ENCODE assay signal across 20 mouse cellular contexts in genomic region chr1:135621307-135621706, GRCm38 (mm10). TPM values are rescaled to one million over a fixed set of nuclear protein-coding genes. Genes with fewer than 3 reads are reported as not detected.
DNase-seq lines count a peak whose midpoint lies in the region; ATAC-seq and TF ChIP-seq lines count a peak whose summit lies in the region.
"Had no signal": no experiment of that assay in that cellular context is flagged by ENCODE, and none has a peak within 500 bp of the region (broad histone marks: within the 10 kb centered on the region; RNA-seq: fewer than 3 reads in every experiment).

No protein-coding gene starts in this region.

- H3K36me3 ChIP-seq in heart, adult 2 months (ENCODE audit: control insufficient read depth, insufficient read depth, low read length) = no peaks in the 10 kb centered on the region; the same call in 1 of the 2 replicates
- no peaks in the 10 kb centered on the region for H3K36me3 ChIP-seq in heart, embryonic 12.5 days
- H3K36me3 ChIP-seq in hindbrain, embryonic 13.5 days = no peaks in the 10 kb centered on the region
- no peaks in the 10 kb centered on the region for H3K36me3 ChIP-seq in hindbrain, embryonic 11.5 days (ENCODE audit: control insufficient read depth, insufficient read depth, low read length)
- H3K36me3 ChIP-seq: embryonic facial prominence, embryonic 12.5 days; forebrain, embryonic 15.5 days; hindbrain, embryonic 12.5 days had no signal

- H3K9me3 ChIP-seq in heart, embryonic 12.5 days (replicated peaks) = no peaks in the 10 kb centered on the region
- H3K9me3 ChIP-seq in hindbrain, embryonic 13.5 days = no peaks in the 10 kb centered on the region
- H3K9me3 ChIP-seq in hindbrain, embryonic 11.5 days (ENCODE audit: control insufficient read depth, low read length) = no peaks in the 10 kb centered on the region
- H3K9me3 ChIP-seq: embryonic facial prominence, embryonic 12.5 days; forebrain, embryonic 15.5 days; hindbrain, embryonic 12.5 days had no signal

- H3K4me2 ChIP-seq in heart, embryonic 12.5 days = no peak overlapping the region
- no peak overlapping the region for H3K4me2 ChIP-seq in hindbrain, embryonic 13.5 days
- H3K4me2 ChIP-seq in hindbrain, embryonic 11.5 days (replicated peaks; ENCODE audit: low read depth, low read length) = no peak overlapping the region
- H3K4me2 ChIP-seq: embryonic facial prominence, embryonic 12.5 days; forebrain, embryonic 15.5 days; hindbrain, embryonic 12.5 days had no signal

- no peak overlapping the region for H3K4me3 ChIP-seq in heart, adult 2 months
- no peak overlapping the region for H3K4me3 ChIP-seq in heart, embryonic 12.5 days
- H3K4me3 ChIP-seq in hindbrain, embryonic 13.5 days = no peak overlapping the region
- no peak overlapping the region for H3K4me3 ChIP-seq in hindbrain, embryonic 11.5 days (ENCODE audit: low read depth, low read length)
- H3K4me3 ChIP-seq: embryonic facial prominence, embryonic 12.5 days; forebrain, embryonic 15.5 days; hindbrain, embryonic 12.5 days had no signal

- TF ChIP-seq POLR2A in heart, adult 2 months (IDR thresholded peaks at IDR 0.05; ENCODE audit: insufficient read depth, low read depth, low read length) = no peak

- intact Hi-C loops in heart, adult 2 months (cut with DNase I) = no loop called here

- DNase-seq in gastrocnemius, adult 18-20 months (ENCODE audit: low spot score) = peak; percentile 26
- DNase-seq in gastrocnemius, adult 8-10 months (ENCODE audit: low spot score in 2 of 2) = no peak
- peak; percentile 59 to 68 for DNase-seq in heart, adult 2 months
- DNase-seq in hindbrain, embryonic 11.5 days (ENCODE audit: low spot score) = no peak
- peak; percentile 20 for DNase-seq in ZHBTc4 (ENCODE audit: low read depth, low spot score)
- DNase-seq in kidney, postnatal 14 days = no peak
- DNase-seq: adrenal gland, adult 8-10 months; adrenal gland, postnatal 36 days; cerebellum, adult 11 months; cerebellum, adult 8-10 months; cerebellum, postnatal 25 days; kidney, adult 11 months; kidney, adult 9 months had no signal

- no peaks in the 10 kb centered on the region for H3K27me3 ChIP-seq in heart, adult 2 months (ENCODE audit: control insufficient read depth, insufficient read depth, low read length)
- no peaks in the 10 kb centered on the region for H3K27me3 ChIP-seq in heart, embryonic 12.5 days (replicated peaks)
- H3K27me3 ChIP-seq in hindbrain, embryonic 13.5 days = no peaks in the 10 kb centered on the region
- H3K27me3 ChIP-seq in hindbrain, embryonic 11.5 days (ENCODE audit: control insufficient read depth, insufficient read depth, low read length) = no peaks in the 10 kb centered on the region
- H3K27me3 ChIP-seq: embryonic facial prominence, embryonic 12.5 days; forebrain, embryonic 15.5 days; hindbrain, embryonic 12.5 days; Patski had no signal

- 39% methylated on average over 3 of the region's 3 CpGs for WGBS in heart, adult 2 months
- 46% methylated on average over 3 of the region's 3 CpGs for WGBS in heart, embryonic 12.5 days
- 51% methylated on average over 3 of the region's 3 CpGs for WGBS in hindbrain, embryonic 13.5 days
- 42% methylated on average over 3 of the region's 3 CpGs for WGBS in hindbrain, embryonic 11.5 days

- H3K27ac ChIP-seq in heart, adult 2 months = no peak overlapping the region
- no peak overlapping the region for H3K27ac ChIP-seq in heart, embryonic 12.5 days (ENCODE audit: poor library complexity, severe bottlenecking)
- H3K27ac ChIP-seq in hindbrain, embryonic 13.5 days = no peak overlapping the region
- H3K27ac ChIP-seq in hindbrain, embryonic 11.5 days (ENCODE audit: low read depth, low read length) = no peak overlapping the region
- H3K27ac ChIP-seq: embryonic facial prominence, embryonic 12.5 days; forebrain, embryonic 15.5 days; hindbrain, embryonic 12.5 days; hindbrain, postnatal 0 days had no signal

- H3K4me1 ChIP-seq in heart, adult 2 months (ENCODE audit: control insufficient read depth, insufficient read depth, low read length) = peaks cover 4% of the 10 kb centered on the region; the same call in 1 of the 2 replicates
- peaks cover 23% of the 10 kb centered on the region for H3K4me1 ChIP-seq in heart, embryonic 12.5 days (replicated peaks)
- peaks cover 40% of the 10 kb centered on the region for H3K4me1 ChIP-seq in hindbrain, embryonic 13.5 days (replicated peaks)
- H3K4me1 ChIP-seq in hindbrain, embryonic 11.5 days (replicated peaks; ENCODE audit: control insufficient read depth, insufficient read depth, low read length) = no peaks in the 10 kb centered on the region

- H3K9ac ChIP-seq in heart, adult 2 months (ENCODE audit: low read depth, low read length) = no peak overlapping the region
- no peak overlapping the region for H3K9ac ChIP-seq in heart, embryonic 12.5 days
- H3K9ac ChIP-seq in hindbrain, embryonic 13.5 days = no peak overlapping the region
- H3K9ac ChIP-seq in hindbrain, embryonic 11.5 days (ENCODE audit: low read depth, low read length) = no peak overlapping the region
- H3K9ac ChIP-seq: embryonic facial prominence, embryonic 12.5 days; forebrain, embryonic 15.5 days; hindbrain, embryonic 12.5 days had no signal

- TF ChIP-seq CTCF in heart, adult 2 months (IDR thresholded peaks at IDR 0.05) = no peak

- no peak for TF ChIP-seq EP300 in heart, adult 2 months (IDR thresholded peaks at IDR 0.05; ENCODE audit: insufficient read depth, low read depth, low read length)

- H3K79me2 ChIP-seq in heart, adult 2 months (replicated peaks; ENCODE audit: control insufficient read depth, insufficient read depth, low read length) = no peaks in the 10 kb centered on the region

- no peak for ATAC-seq in heart, embryonic 12.5 days (ENCODE audit: insufficient number of reproducible peaks, low FRiP score)
- ATAC-seq in hindbrain, embryonic 13.5 days (ENCODE audit: low FRiP score) = 0 out of 2 replicates have a peak, but pooled peaks have one; percentile 16
- no peak for ATAC-seq in hindbrain, embryonic 11.5 days (ENCODE audit: low FRiP score)
- ATAC-seq: forebrain, embryonic 15.5 days; hindbrain, postnatal 0 days; Patski had no signal

RNA-seq across cellular contexts. Expression of gene Nav1, which starts 14.2 kb away (rescaled TPM):
- total RNA-seq in gastrocnemius, adult 18-20 months (2021) = 10 to 100 TPM in 1 of 2 experiments, 1 to 10 TPM in 1; 8.4 to 11.4 TPM
- total RNA-seq in gastrocnemius, adult 8-10 months (2022) = 1 to 10 TPM; 4.3 to 8.4 (median 6.8) TPM
- total RNA-seq in heart, adult 2 months (2021) = 10 to 100 TPM; 19.1 to 20.7 TPM
- 15.2 and 16.8 TPM in 2 replicates for polyA plus RNA-seq in heart, adult 2 months (2012; rRNA removed)
- polyA plus RNA-seq in heart, embryonic 12.5 days (2016; fragmentation: Nextera tagmentation; extraction: Ambion mirVana) = 38.9 and 45.1 TPM in 2 replicates
- 42.3 and 42.6 TPM in 2 replicates for polyA plus RNA-seq in hindbrain, embryonic 13.5 days (2015; fragmentation: Nextera tagmentation; extraction: Ambion mirVana)
- 16.9 and 21.0 TPM in 2 replicates for polyA plus RNA-seq in hindbrain, embryonic 11.5 days (2014; fragmentation: Nextera tagmentation; extraction: Ambion mirVana)

Comparison
In these comparisons a context has a peak if more than half of its experiments do, and no peak if none do; other contexts are left out.
1. DNase-seq: peak in gastrocnemius, adult 18-20 months (single experiment), heart, adult 2 months (2 of 2) and ZHBTc4 (single experiment); none in gastrocnemius, adult 8-10 months (0 of 2), hindbrain, embryonic 11.5 days (single experiment) and kidney, postnatal 14 days (single experiment).